Mouse (Mus musculus): Measurements from ENCODE around the gene Hoxc5. TPM values are rescaled to one million over a fixed set of nuclear protein-coding genes. Genes with fewer than 3 reads are reported as not detected.

The Hoxc5 gene
- polyA plus RNA-seq, 1 experiment from 2014 or later, result 20.3 TPM

DNA sequence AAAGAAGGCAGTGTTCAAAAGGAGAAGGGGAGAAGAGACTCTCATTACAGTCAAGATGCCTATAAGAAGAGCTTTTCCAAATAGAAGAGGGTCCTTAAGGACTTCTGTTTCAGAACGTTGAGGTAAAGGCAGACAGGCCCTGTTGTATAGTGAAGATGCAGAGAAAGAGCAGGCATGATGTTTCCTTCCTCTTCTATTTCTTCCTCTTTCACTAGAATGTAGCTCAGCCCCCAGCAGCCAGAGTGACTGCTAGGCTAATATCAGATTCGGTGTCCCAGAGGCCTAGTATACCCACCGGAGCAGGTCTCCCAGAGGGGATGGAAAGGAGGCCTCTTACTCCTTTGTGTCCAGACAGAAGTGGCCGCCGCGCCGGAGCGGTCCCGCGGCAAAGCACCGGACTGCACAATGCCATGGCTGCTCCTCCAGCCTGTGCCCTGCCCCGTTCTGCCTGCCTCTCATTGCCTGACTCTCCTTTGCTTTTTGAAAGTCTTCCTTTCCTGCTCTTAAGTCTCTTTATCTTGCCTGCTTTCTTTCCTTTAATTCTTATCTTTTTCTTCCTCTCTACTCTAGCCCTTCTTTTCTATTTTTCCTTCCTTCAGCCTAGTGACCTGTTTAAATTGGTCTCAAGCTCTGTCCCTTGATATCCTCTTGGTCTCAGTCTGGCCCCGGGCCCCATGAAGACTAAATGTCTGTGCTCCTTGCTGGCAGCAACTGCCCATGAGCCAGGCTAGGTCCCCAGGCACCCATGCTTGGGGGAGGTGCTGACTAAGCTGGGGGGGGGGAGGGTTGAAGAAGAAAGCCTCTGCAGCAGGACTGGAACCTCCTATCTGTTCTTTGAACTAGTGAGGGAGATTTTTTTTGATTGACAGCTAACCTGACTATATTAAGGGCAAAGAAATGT lies 11.6 kb downstream of the Hoxc5 start:
- Histone ChIP-seq H3K27ac (ENCODE audit: low read length) (no peak overlapping the region), H3K4me3 (ENCODE audit: low read depth, low read length) (no peak overlapping the region), H3K9me3 (ENCODE audit: control insufficient read depth, low read depth, low read length) (no peaks in the 10 kb centered on the region), H3K9ac (replicated peaks; ENCODE audit: low read depth, low read length) (no peak overlapping the region), H3K36me3 (ENCODE audit: control insufficient read depth, insufficient read depth, low read length) (no peaks in the 10 kb centered on the region), H3K4me1 (ENCODE audit: control insufficient read depth, insufficient read depth, low read length) (0 out of 2 replicates have a peak, but pooled peaks cover 2% of the 10 kb centered on the region), H3K4me2 (replicated peaks; ENCODE audit: low read depth, low read length) (no peak overlapping the region), H3K27me3 (ENCODE audit: control insufficient read depth, insufficient read depth, low read length) (peaks cover 74% of the 10 kb centered on the region)
- 6% methylated on average over 13 of the region's 13 CpGs for WGBS
- ATAC-seq (ENCODE audit: insufficient number of reproducible peaks, insufficient read depth, low FRiP score, low read depth), result no peak

DNA sequence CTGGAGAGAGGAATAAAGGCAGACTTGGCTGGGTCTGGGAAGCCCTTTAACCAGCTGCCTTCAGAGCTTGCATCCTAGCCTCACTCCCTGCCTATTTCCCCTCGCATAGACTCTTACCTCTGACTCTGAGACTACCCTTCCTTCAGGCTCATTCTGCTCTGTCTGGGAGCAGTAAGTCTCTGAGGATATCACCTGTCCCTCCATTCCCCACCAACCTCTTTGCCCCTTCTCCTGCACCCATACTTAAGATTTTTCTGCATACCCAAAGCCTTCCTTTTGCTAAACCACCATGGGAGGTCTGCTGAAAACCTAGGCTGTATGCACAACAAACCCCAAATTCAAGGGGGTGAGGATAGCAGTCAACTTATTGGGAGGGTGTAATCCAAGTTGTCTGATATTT lies 12.7 kb downstream of the Hoxc5 start:
- H3K27me3 ChIP-seq (ENCODE audit: control insufficient read depth, insufficient read depth, low read length), result peaks cover 72% of the 10 kb centered on the region
- H3K4me3 ChIP-seq (ENCODE audit: low read depth, low read length), result no peak overlapping the region
- H3K9me3 ChIP-seq (ENCODE audit: control insufficient read depth, low read depth, low read length), result no peaks in the 10 kb centered on the region
- no peak for ATAC-seq (ENCODE audit: insufficient number of reproducible peaks, insufficient read depth, low FRiP score, low read depth)
- H3K4me1 ChIP-seq (ENCODE audit: control insufficient read depth, insufficient read depth, low read length), result 0 out of 2 replicates have a peak, but pooled peaks cover 2% of the 10 kb centered on the region
- no peaks in the 10 kb centered on the region for H3K36me3 ChIP-seq (ENCODE audit: control insufficient read depth, insufficient read depth, low read length)
- no peak overlapping the region for H3K27ac ChIP-seq (ENCODE audit: low read length)
- WGBS, result 4% methylated on average over 1 of the region's 1 CpGs
- H3K9ac ChIP-seq (replicated peaks; ENCODE audit: low read depth, low read length), result no peak overlapping the region
- no peak overlapping the region for H3K4me2 ChIP-seq (replicated peaks; ENCODE audit: low read depth, low read length)

DNA sequence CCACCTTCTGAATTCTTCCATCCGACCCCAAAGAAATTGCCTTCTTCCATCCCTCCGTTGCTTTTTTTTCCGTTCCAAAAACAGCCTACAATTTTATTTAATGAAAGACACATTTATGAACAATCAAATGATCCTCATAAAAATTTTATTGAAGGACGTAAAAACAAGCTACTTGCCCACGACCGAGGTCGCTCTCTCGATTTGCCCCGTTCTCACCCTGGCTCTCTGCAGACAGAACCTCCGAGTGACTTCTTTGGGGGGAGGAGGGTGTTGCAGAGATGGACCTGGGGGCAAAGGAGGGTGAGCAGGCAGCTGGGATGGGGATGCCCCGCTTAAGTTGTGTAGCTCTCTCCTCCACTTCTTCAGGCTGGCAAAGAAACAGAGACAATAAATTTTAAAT lies 13.1 kb downstream of the Hoxc5 start:
- Histone ChIP-seq H3K9me3 (ENCODE audit: control insufficient read depth, low read depth, low read length) (no peaks in the 10 kb centered on the region), H3K9ac (replicated peaks; ENCODE audit: low read depth, low read length) (no peak overlapping the region), H3K36me3 (ENCODE audit: control insufficient read depth, insufficient read depth, low read length) (no peaks in the 10 kb centered on the region), H3K27me3 (ENCODE audit: control insufficient read depth, insufficient read depth, low read length) (peaks cover 73% of the 10 kb centered on the region), H3K4me3 (ENCODE audit: low read depth, low read length) (no peak overlapping the region), H3K4me1 (ENCODE audit: control insufficient read depth, insufficient read depth, low read length) (0 out of 2 replicates have a peak, but pooled peaks cover 2% of the 10 kb centered on the region), H3K27ac (ENCODE audit: low read length) (no peak overlapping the region), H3K4me2 (replicated peaks; ENCODE audit: low read depth, low read length) (no peak overlapping the region)
- no peak for ATAC-seq (ENCODE audit: insufficient number of reproducible peaks, insufficient read depth, low FRiP score, low read depth)
- WGBS, result 5% methylated on average over 11 of the region's 11 CpGs

DNA sequence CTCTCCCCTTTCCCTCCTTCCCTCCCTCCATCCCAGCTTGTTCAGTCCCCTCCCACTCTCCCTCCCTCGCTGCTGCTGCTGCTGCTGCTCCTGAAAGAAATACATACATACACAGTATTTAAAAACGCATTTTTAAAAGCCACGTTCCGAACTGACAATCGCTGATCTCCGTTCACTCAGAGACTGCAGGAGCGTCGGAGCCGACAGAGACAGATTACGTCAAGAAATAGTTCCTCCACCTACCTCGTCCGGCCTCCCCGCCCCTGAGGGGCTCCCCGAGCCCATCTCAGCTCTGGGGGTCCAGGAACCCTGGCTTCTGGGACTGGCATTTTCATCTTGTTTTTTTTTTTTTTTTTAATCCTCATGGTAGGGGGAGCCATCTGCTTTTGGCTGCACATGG lies 13.7 kb downstream of the Hoxc5 start:
- Histone ChIP-seq H3K9ac (replicated peaks; ENCODE audit: low read depth, low read length) (no peak overlapping the region), H3K27me3 (ENCODE audit: control insufficient read depth, insufficient read depth, low read length) (peaks cover 76% of the 10 kb centered on the region), H3K9me3 (ENCODE audit: control insufficient read depth, low read depth, low read length) (no peaks in the 10 kb centered on the region), H3K36me3 (ENCODE audit: control insufficient read depth, insufficient read depth, low read length) (no peaks in the 10 kb centered on the region), H3K27ac (ENCODE audit: low read length) (no peak overlapping the region), H3K4me1 (ENCODE audit: control insufficient read depth, insufficient read depth, low read length) (0 out of 2 replicates have a peak, but pooled peaks cover 2% of the 10 kb centered on the region), H3K4me3 (ENCODE audit: low read depth, low read length) (peak overlapping the region; percentile 17; the same call in 1 of the 2 replicates), H3K4me2 (replicated peaks; ENCODE audit: low read depth, low read length) (no peak overlapping the region; the same call in 1 of the 2 replicates)
- no peak for ATAC-seq (ENCODE audit: insufficient number of reproducible peaks, insufficient read depth, low FRiP score, low read depth)
- WGBS, result under 1% methylated on average over 14 of the region's 14 CpGs

DNA sequence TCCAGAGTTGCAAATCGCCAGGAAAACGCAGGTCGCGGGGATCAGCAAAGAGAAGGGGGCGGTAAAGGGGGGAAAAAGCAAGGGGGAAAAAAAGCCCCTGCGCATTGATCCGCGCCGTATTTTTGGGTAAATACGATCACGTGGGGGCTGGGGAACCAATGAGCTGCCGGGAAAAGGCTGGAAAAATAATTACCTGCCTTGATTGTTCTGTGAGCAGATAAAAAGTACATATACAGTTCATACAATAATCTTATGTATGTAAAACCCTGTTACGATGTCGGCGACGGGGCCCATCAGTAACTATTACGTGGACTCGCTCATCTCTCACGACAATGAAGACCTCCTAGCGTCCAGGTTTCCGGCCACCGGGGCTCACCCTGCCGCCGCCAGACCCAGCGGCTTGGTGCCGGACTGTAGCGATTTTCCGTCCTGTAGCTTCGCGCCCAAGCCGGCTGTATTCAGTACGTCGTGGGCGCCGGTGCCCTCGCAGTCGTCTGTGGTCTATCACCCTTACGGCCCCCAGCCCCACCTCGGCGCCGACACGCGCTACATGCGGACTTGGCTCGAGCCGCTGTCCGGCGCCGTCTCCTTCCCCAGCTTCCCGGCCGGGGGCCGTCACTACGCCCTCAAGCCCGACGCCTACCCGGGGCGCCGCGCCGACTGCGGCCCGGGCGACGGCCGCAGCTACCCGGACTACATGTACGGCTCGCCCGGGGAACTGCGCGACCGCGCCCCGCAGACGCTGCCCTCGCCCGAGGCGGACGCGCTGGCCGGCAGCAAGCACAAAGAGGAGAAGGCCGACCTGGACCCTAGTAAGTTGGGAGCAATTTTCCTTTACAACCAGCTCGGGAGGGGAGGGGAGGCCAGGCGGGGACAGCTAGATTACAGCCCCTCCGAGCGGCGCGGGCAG lies 14.4 kb downstream of the Hoxc5 start:
- H3K4me3 ChIP-seq (ENCODE audit: low read depth, low read length), result peak overlapping the region; percentile 17
- 0 out of 2 replicates have a peak, but pooled peaks cover 2% of the 10 kb centered on the region for H3K4me1 ChIP-seq (ENCODE audit: control insufficient read depth, insufficient read depth, low read length)
- under 1% methylated on average over 88 of the region's 88 CpGs for WGBS
- H3K27me3 ChIP-seq (ENCODE audit: control insufficient read depth, insufficient read depth, low read length), result peaks cover 78% of the 10 kb centered on the region
- no peaks in the 10 kb centered on the region for H3K9me3 ChIP-seq (ENCODE audit: control insufficient read depth, low read depth, low read length)
- H3K9ac ChIP-seq (replicated peaks; ENCODE audit: low read depth, low read length), result no peak overlapping the region
- ATAC-seq (ENCODE audit: insufficient number of reproducible peaks, insufficient read depth, low FRiP score, low read depth), result no peak
- no peak overlapping the region for H3K27ac ChIP-seq (ENCODE audit: low read length)
- H3K4me2 ChIP-seq (replicated peaks; ENCODE audit: low read depth, low read length), result peak overlapping the region; percentile 36
- H3K36me3 ChIP-seq (ENCODE audit: control insufficient read depth, insufficient read depth, low read length), result no peaks in the 10 kb centered on the region

DNA sequence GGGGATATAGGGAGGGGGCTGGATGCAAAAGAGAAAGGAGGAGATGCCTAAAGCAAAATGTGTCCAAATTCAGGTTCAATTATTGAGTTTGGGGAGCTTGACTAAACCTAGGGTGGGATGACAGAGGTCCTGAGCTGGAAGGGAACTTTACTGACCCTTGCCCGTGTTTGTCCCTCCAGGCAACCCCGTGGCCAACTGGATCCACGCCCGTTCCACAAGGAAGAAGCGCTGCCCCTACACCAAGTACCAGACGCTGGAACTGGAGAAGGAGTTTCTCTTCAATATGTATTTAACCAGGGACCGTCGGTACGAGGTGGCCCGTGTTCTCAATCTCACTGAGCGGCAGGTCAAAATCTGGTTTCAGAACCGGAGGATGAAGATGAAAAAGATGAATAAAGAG lies 16.5 kb downstream of the Hoxc5 start:
- Histone ChIP-seq H3K4me2 (replicated peaks; ENCODE audit: low read depth, low read length) (no peak overlapping the region), H3K36me3 (ENCODE audit: control insufficient read depth, insufficient read depth, low read length) (no peaks in the 10 kb centered on the region), H3K27ac (ENCODE audit: low read length) (no peak overlapping the region), H3K9ac (replicated peaks; ENCODE audit: low read depth, low read length) (no peak overlapping the region), H3K27me3 (ENCODE audit: control insufficient read depth, insufficient read depth, low read length) (peaks cover 81% of the 10 kb centered on the region), H3K4me3 (ENCODE audit: low read depth, low read length) (no peak overlapping the region), H3K4me1 (ENCODE audit: control insufficient read depth, insufficient read depth, low read length) (0 out of 2 replicates have a peak, but pooled peaks cover 2% of the 10 kb centered on the region), H3K9me3 (ENCODE audit: control insufficient read depth, low read depth, low read length) (no peaks in the 10 kb centered on the region)
- WGBS, result 3% methylated on average over 12 of the region's 12 CpGs
- no peak for ATAC-seq (ENCODE audit: insufficient number of reproducible peaks, insufficient read depth, low FRiP score, low read depth)

DNA sequence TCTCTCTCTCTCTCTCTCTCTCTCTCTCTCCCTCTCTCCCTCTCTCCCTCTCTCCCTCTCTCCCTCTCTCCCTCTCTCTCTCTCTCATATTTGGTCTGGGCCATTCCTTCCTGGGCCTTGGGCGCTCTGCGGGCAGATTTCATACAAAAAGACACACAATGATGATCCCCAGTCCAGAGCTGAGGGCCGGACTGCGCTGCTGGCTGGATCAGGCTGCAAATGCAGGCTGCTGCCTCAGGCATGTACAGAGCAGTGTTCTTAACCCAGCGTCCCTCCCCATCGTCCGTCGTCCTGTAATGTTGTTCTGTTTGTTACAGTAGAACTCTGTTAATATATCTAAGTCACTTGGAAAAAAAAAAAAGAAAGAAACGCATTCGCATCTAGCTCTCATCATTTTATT lies 17.3 kb downstream of the Hoxc5 start:
- Histone ChIP-seq H3K4me2 (replicated peaks; ENCODE audit: low read depth, low read length) (no peak overlapping the region), H3K4me3 (ENCODE audit: low read depth, low read length) (no peak overlapping the region), H3K9ac (replicated peaks; ENCODE audit: low read depth, low read length) (no peak overlapping the region), H3K27ac (ENCODE audit: low read length) (no peak overlapping the region), H3K36me3 (ENCODE audit: control insufficient read depth, insufficient read depth, low read length) (no peaks in the 10 kb centered on the region), H3K27me3 (ENCODE audit: control insufficient read depth, insufficient read depth, low read length) (peaks cover 81% of the 10 kb centered on the region), H3K9me3 (ENCODE audit: control insufficient read depth, low read depth, low read length) (no peaks in the 10 kb centered on the region), H3K4me1 (ENCODE audit: control insufficient read depth, insufficient read depth, low read length) (0 out of 2 replicates have a peak, but pooled peaks cover 2% of the 10 kb centered on the region)
- 5% methylated on average over 10 of the region's 10 CpGs for WGBS
- no peak for ATAC-seq (ENCODE audit: insufficient number of reproducible peaks, insufficient read depth, low FRiP score, low read depth)

DNA sequence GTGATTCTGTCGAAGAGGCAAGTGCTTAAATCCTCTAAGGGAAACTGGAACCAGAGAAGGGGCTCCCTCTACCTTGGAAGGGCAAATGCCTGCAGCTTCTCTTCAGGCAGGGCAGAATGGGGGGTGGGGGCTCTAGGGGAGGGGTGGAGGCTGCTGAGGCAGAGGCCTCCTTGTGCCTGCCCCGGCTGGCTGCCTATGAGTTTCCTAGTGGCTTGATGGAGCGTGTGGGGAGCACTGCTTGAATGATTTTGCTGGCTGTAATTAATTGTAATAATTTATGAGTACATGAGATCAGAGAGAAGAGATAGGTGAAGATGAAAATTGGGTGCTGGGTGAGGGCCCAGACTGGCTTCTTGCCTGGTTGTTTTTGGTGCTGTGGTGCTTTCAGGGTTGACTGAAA lies 17.7 kb downstream of the Hoxc5 start:
- Histone ChIP-seq H3K9ac (replicated peaks; ENCODE audit: low read depth, low read length) (no peak overlapping the region), H3K36me3 (ENCODE audit: control insufficient read depth, insufficient read depth, low read length) (no peaks in the 10 kb centered on the region), H3K4me1 (ENCODE audit: control insufficient read depth, insufficient read depth, low read length) (0 out of 2 replicates have a peak, but pooled peaks cover 2% of the 10 kb centered on the region), H3K27me3 (ENCODE audit: control insufficient read depth, insufficient read depth, low read length) (peaks cover 81% of the 10 kb centered on the region), H3K4me2 (replicated peaks; ENCODE audit: low read depth, low read length) (no peak overlapping the region), H3K9me3 (ENCODE audit: control insufficient read depth, low read depth, low read length) (no peaks in the 10 kb centered on the region), H3K27ac (ENCODE audit: low read length) (no peak overlapping the region), H3K4me3 (ENCODE audit: low read depth, low read length) (no peak overlapping the region)
- WGBS, result 10% methylated on average over 3 of the region's 3 CpGs
- no peak for ATAC-seq (ENCODE audit: insufficient number of reproducible peaks, insufficient read depth, low FRiP score, low read depth)

All from stomach, embryonic 14.5 days (tissue).